Mouse (Mus musculus) erythroblast, embryonic 14.5 days (primary cell): ENCODE measurements around the gene Ttc3. TPM values are rescaled to one million over a fixed set of nuclear protein-coding genes. Genes with fewer than 3 reads are reported as not detected.

ENCODE experiments used
- H3K27me3 ChIP-seq: 2 replicates; pipeline ENCODE4 v1.6.1; 2012; ENCODE audit warnings: inconsistent platforms; ENCODE audit not compliant: control insufficient read depth
- H3K36me3 ChIP-seq: 2 replicates; pipeline ENCODE4 v1.6.1; 2012; ENCODE audit warnings: mild to moderate bottlenecking, inconsistent platforms; ENCODE audit not compliant: control insufficient read depth
- H3K4me1 ChIP-seq: 2 replicates; pipeline ENCODE4 v1.6.1; 2012; ENCODE audit warnings: inconsistent platforms; ENCODE audit not compliant: control insufficient read depth
- H3K4me3 ChIP-seq: replicated peaks from 2 replicates; pipeline ENCODE3; 2012; ENCODE audit warnings: moderate library complexity, mild to moderate bottlenecking, inconsistent platforms
- H3K9me3 ChIP-seq: 2 replicates; pipeline ENCODE4 v1.6.1; 2012; ENCODE audit warnings: low read length, inconsistent platforms, mixed read lengths; ENCODE audit not compliant: control insufficient read depth
- GATA1 ChIP-seq: IDR thresholded peaks from 2 replicates; pipeline ENCODE4 v1.6.1; 2012; ENCODE audit warnings: low read length, inconsistent platforms, mixed read lengths
- TAL1 ChIP-seq: IDR thresholded peaks from 3 replicates; pipeline ENCODE4 v1.6.1; 2012; ENCODE audit warnings: low read length, inconsistent platforms, mixed read lengths
- polyA plus RNA-seq: library from polyadenylated mRNA; stranded (reverse); fragments of >175 nt; gene quantifications from 2 replicates; pipeline ENCODE4 v1.2.3, GENCODE M21; 2012

Gene Ttc3
- polyA plus RNA-seq, 1 experiment: 0.18 TPM

DNA sequence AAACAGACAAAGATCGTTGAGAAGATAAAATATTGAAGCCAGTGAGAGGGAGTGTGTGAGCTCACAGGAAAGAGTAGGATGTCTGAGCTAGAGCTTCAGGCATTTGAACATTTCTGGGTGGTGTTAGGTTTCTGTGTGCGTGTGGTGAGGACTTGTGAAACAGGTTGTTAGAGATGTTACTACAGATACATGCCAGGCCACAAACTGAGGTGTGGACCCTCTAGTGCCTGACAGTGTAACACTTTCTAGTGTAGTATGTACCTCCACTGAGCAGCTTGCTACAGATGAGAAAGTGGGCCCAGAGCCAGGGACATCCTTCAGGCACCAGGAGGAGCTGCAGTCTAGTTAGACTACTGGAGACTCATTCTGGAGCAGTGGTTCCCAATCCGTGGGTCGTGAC lies 31.8 kb downstream of the Ttc3 start:
- H3K9me3 ChIP-seq: no peaks in the 10 kb centered on the region
- no peaks in the 10 kb centered on the region; the same call in 1 of the 2 replicates for H3K36me3 ChIP-seq
- H3K27me3 ChIP-seq: no peaks in the 10 kb centered on the region
- no peak for TF ChIP-seq TAL1
- TF ChIP-seq GATA1: 0 out of 2 replicates have a peak, but pooled peaks have one; percentile 6
- no peak overlapping the region for H3K4me3 ChIP-seq
- H3K4me1 ChIP-seq: no peaks in the 10 kb centered on the region

DNA sequence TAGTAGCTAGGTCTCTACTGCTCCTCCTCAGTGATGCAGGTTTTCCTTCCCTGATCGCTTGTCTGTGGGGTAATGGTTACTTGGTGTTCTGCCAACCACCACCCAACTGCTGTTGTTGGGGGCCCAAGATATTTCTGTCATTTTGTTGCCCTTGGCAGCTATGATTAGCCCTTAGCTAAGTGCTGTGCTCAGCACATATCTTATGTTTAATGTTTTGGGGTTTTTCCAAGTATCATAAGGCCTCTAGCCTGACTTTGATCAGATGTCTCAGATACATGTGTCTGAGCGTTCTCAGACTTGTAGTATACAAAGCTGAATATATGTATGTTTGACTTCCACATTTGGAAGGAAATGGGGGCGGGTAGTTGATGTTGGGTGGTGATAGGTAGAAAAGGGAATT lies 40.9 kb downstream of the Ttc3 start:
- Histone ChIP-seq H3K27me3 (no peaks in the 10 kb centered on the region), H3K9me3 (no peaks in the 10 kb centered on the region), H3K4me1 (no peaks in the 10 kb centered on the region), H3K4me3 (no peak overlapping the region), H3K36me3 (peaks cover 9% of the 10 kb centered on the region)
- TF ChIP-seq TAL1 (no peak), GATA1 (no peak)

- Histone ChIP-seq H3K4me1 (no peaks in the 10 kb centered on the region), H3K36me3 (peaks cover 10% of the 10 kb centered on the region), H3K9me3 (no peaks in the 10 kb centered on the region), H3K4me3 (no peak overlapping the region), H3K27me3 (no peaks in the 10 kb centered on the region)
- TF ChIP-seq TAL1 (no peak), GATA1 (no peak)
These were observed 41.8 kb downstream of the Ttc3 start for GRCm38 (mm10) chr16:94412198-94412597.

DNA sequence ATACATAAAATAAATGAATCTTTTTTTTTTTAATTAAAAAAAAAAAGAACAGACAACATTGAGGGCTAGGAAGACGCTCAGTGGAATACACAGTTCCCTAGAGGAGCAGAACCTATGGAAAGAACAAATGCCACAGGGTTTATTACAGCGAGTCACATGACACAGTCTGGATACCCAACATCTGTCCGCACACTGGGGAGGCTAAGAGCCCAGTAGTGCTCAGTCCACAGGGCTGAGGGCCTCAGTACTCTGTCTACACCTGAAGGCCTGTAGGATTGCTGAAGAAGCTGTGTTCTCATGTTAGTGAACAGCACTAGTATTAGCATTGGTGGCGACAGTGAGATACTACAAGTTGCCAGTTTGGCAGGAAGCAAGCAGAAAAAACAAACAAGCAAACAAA lies 42.3 kb downstream of the Ttc3 start:
- no peaks in the 10 kb centered on the region for H3K9me3 ChIP-seq
- H3K36me3 ChIP-seq: peaks cover 12% of the 10 kb centered on the region
- TF ChIP-seq TAL1 (no peak), GATA1 (no peak)
- H3K4me1 ChIP-seq: no peaks in the 10 kb centered on the region
- H3K4me3 ChIP-seq: no peak overlapping the region
- H3K27me3 ChIP-seq: no peaks in the 10 kb centered on the region

GRCm38 (mm10) chr16:94414151-94414550 lies 43.7 kb downstream of the Ttc3 start:
- TF ChIP-seq TAL1 (no peak), GATA1 (no peak)
- Histone ChIP-seq H3K27me3 (no peaks in the 10 kb centered on the region), H3K36me3 (peaks cover 19% of the 10 kb centered on the region), H3K4me3 (no peak overlapping the region), H3K9me3 (no peaks in the 10 kb centered on the region), H3K4me1 (no peaks in the 10 kb centered on the region)

DNA sequence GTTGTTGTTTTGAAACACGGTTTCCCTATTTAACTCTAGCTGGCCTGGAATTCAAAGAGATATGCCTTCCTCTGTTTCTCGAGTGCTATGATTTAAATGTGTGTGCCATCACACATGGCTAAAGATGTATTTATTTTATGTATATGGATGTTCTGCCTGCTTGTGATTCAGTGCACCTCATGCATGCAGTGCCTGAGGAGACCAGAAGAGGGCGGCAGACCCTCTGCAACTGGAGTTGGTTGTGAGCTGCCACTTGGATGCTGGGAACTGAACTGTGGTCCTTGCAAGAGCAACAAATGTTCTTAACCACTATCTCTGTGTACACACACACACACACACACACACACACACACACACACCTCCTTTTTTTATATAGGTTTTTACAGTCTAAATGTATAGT lies 50.1 kb downstream of the Ttc3 start:
- H3K9me3 ChIP-seq: peaks cover 9% of the 10 kb centered on the region
- H3K4me3 ChIP-seq: no peak overlapping the region
- TF ChIP-seq TAL1 (no peak), GATA1 (no peak)
- peaks cover 47% of the 10 kb centered on the region for H3K36me3 ChIP-seq
- H3K4me1 ChIP-seq: no peaks in the 10 kb centered on the region
- H3K27me3 ChIP-seq: no peaks in the 10 kb centered on the region

DNA sequence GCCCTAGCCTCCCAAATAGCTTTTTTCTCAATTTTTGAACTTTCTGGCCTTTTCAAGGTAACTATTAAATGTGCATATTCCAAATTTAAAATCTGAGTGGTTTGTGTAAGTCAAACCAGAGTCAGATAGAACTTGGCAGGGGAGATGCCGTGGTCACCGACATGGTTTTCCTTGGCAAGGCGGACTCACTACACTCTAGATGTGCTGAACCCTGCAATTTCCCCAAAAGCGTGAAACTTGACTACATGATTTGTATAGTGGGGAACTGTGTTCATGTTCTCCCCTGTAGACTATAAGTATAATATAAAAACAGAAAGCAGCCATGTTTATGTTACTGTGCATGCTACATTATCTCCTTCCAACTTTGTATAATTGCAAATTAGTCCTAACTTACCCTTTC lies 58.5 kb downstream of the Ttc3 start:
- Histone ChIP-seq H3K4me1 (no peaks in the 10 kb centered on the region), H3K4me3 (no peak overlapping the region), H3K27me3 (no peaks in the 10 kb centered on the region), H3K36me3 (peaks cover 50% of the 10 kb centered on the region), H3K9me3 (no peaks in the 10 kb centered on the region)
- TF ChIP-seq GATA1 (no peak), TAL1 (no peak)

GRCm38 (mm10) chr16:94435495-94436234 lies 65.2 kb downstream of the Ttc3 start:
- H3K36me3 ChIP-seq: peaks cover 57% of the 10 kb centered on the region
- no peak for TF ChIP-seq GATA1
- TF ChIP-seq TAL1: no peak
- no peaks in the 10 kb centered on the region for H3K27me3 ChIP-seq
- H3K4me1 ChIP-seq: no peaks in the 10 kb centered on the region
- no peak overlapping the region for H3K4me3 ChIP-seq
- no peaks in the 10 kb centered on the region for H3K9me3 ChIP-seq

- Histone ChIP-seq H3K27me3 (no peaks in the 10 kb centered on the region), H3K4me1 (no peaks in the 10 kb centered on the region), H3K36me3 (peaks cover 53% of the 10 kb centered on the region), H3K9me3 (no peaks in the 10 kb centered on the region), H3K4me3 (no peak overlapping the region)
- TF ChIP-seq GATA1: no peak
- TF ChIP-seq TAL1: no peak
These were observed 66.4 kb downstream of the Ttc3 start for GRCm38 (mm10) chr16:94436801-94437200.

DNA sequence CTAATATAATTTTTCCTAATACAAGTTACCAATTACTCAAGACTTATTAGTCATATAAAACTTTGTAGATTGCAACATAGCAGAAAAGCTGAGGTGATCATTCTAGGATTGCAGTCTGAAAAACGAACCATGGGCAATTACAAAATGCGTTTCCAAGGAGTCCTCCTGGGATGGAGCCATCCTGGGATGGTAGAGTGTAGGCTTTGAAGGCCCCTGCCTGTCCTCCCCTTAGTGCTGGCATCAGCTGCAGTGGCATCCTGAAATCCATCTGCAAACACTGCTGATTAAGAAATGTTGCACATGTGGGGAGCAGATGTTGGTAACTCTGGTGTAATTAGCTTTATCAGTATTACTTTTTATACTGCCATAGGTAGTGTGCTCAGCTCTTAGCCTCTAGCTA lies 70.9 kb downstream of the Ttc3 start:
- Histone ChIP-seq H3K4me3 (no peak overlapping the region), H3K36me3 (peaks cover 47% of the 10 kb centered on the region), H3K27me3 (no peaks in the 10 kb centered on the region), H3K4me1 (no peaks in the 10 kb centered on the region), H3K9me3 (no peaks in the 10 kb centered on the region)
- no peak for TF ChIP-seq TAL1
- no peak for TF ChIP-seq GATA1
